Mouse (Mus musculus): ENCODE data around the gene Mrpl12. TPM values are rescaled to one million over a fixed set of nuclear protein-coding genes. Genes with fewer than 3 reads are reported as not detected.

Mrpl12 gene
- polyA plus RNA-seq, 1 experiment, result 218 TPM

DNA sequence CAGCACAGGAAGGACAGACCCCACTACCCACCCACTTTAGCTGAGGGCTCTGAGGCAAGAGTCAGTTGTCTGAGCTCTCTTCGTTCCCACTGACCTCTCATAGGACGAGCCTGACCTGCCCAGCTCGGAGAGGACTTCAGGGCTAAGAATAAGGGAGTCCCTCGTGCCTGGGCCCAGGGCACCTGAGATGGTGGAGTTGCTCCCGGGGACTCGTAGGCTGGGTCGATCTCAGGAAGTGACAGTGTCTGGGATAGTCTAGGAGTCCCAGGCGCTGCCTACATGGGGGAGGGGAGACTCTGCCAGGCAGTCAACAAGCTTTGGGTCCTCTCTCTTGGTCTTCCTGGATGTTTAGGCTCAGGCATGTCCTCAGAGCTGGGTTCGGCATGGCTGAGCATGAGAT, 36.1 kb downstream of the Mrpl12 start:
- no peak overlapping the region for H3ac ChIP-seq (ENCODE audit: control insufficient read depth, insufficient read length)
- peak overlapping the region; percentile 3 for H3K4me3 ChIP-seq
- H3K4me2 ChIP-seq (ENCODE audit: low read depth), result no peak overlapping the region
- no peak for TF ChIP-seq POLR2AphosphoS2 (IDR thresholded peaks at IDR 0.05; ENCODE audit: insufficient read length, low read depth)
- no peak for TF ChIP-seq TCF3 (IDR thresholded peaks at IDR 0.05; ENCODE audit: insufficient read length, low read depth)
- TF ChIP-seq MAX (IDR thresholded peaks at IDR 0.05; ENCODE audit: low read depth), result no peak
- no peak for TF ChIP-seq SRF (IDR thresholded peaks at IDR 0.05; ENCODE audit: control insufficient read depth, insufficient read length, low read depth)
- TF ChIP-seq CEBPB (IDR thresholded peaks at IDR 0.05; ENCODE audit: insufficient read depth, poor library complexity, severe bottlenecking), result no peak
- TF ChIP-seq POLR2A (IDR thresholded peaks at IDR 0.05; ENCODE audit: insufficient read length, low read depth), result no peak
- H3K27me3 ChIP-seq (ENCODE audit: control insufficient read depth, insufficient read depth, insufficient read length), result no peaks in the 10 kb centered on the region
- no peaks in the 10 kb centered on the region for H3K36me3 ChIP-seq (ENCODE audit: control insufficient read depth, insufficient read depth)
- H3K79me2 ChIP-seq (ENCODE audit: control insufficient read depth, insufficient read depth), result no peaks in the 10 kb centered on the region

DNA sequence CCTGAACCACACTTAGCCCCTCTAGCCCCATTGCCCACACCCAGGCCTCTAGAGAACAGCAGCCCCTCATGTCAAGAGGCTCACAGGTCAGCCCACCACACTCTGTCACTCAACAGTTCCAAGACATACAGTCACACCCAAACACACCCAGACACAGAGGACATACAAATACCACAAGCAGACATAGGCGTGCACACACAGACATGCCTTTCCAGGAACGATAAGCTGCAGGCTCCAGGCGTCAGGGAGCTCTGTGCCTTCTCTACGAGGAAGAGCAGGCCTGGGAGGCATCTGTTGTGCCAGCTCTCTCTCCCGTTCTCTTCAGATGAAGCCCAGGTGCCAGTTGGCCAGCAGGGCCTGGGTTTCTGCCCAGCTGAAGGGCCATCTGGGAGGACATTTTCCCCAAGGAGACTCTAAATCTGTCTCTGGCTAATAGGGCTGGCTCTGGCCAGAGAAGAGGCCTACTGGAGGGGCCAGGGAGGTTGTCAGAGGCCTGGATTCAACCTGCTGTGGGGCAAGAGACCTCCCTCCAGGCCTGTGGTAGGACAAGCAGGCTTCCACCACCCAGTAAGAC, 36.6 kb downstream of the Mrpl12 start:
- no peak overlapping the region for H3ac ChIP-seq (ENCODE audit: control insufficient read depth, insufficient read length)
- H3K4me2 ChIP-seq (ENCODE audit: low read depth), result no peak overlapping the region
- no peak overlapping the region for H3K4me3 ChIP-seq
- H3K27me3 ChIP-seq (ENCODE audit: control insufficient read depth, insufficient read depth, insufficient read length), result no peaks in the 10 kb centered on the region
- no peaks in the 10 kb centered on the region for H3K79me2 ChIP-seq (ENCODE audit: control insufficient read depth, insufficient read depth)
- H3K36me3 ChIP-seq (ENCODE audit: control insufficient read depth, insufficient read depth), result no peaks in the 10 kb centered on the region
- TF ChIP-seq MYOG (IDR thresholded peaks at IDR 0.05; ENCODE audit: control insufficient read depth in 1 of 3, insufficient read depth in 1 of 3, insufficient read length in 2 of 3, low read depth in 2 of 3), result peak in 1 of 3 experiments; percentile 48
- TF ChIP-seq MAX (IDR thresholded peaks at IDR 0.05; ENCODE audit: low read depth), result no peak
- TF ChIP-seq MYOD1 (IDR thresholded peaks at IDR 0.05; ENCODE audit: control insufficient read depth in 1 of 3, insufficient read length in 2 of 3, low read depth in 2 of 3), result no peak

DNA sequence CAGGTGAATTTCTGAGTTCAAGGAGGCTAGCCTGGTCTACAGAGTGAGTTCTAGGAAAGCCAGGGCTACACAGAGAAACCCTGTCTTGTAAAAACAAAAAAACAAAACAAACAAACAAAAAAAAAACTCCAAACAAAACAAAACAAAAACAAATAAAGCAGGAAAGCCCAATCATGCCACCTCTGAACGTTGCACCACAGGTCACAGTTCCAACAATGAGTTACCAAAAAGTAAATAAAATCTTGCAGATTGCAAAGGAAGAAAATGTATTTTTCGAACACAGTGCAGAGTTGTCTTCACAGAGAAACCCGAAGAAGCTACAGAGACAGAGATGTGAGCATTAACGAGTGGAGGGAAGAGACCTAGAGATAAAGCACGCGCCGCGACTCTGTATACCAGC, 38.2 kb downstream of the Mrpl12 start:
- Histone ChIP-seq H3K79me2 (ENCODE audit: control insufficient read depth, insufficient read depth) (no peaks in the 10 kb centered on the region), H3K4me2 (ENCODE audit: low read depth) (no peak overlapping the region), H3K4me3 (no peak overlapping the region), H3K36me3 (ENCODE audit: control insufficient read depth, insufficient read depth) (no peaks in the 10 kb centered on the region), H3K27me3 (ENCODE audit: control insufficient read depth, insufficient read depth, insufficient read length) (no peaks in the 10 kb centered on the region), H3ac (ENCODE audit: control insufficient read depth, insufficient read length) (no peak overlapping the region)
- TF ChIP-seq REST (IDR thresholded peaks at IDR 0.05; ENCODE audit: insufficient read depth, insufficient read length), result no peak
- TF ChIP-seq MYOD1 (IDR thresholded peaks at IDR 0.05; ENCODE audit: control insufficient read depth in 1 of 3, insufficient read length in 2 of 3, low read depth in 2 of 3), result no peak
- no peak for TF ChIP-seq POLR2A (IDR thresholded peaks at IDR 0.05; ENCODE audit: insufficient read length, low read depth)
- no peak for TF ChIP-seq USF1 (IDR thresholded peaks at IDR 0.05; ENCODE audit: low read depth)
- TF ChIP-seq MYOG (IDR thresholded peaks at IDR 0.05; ENCODE audit: control insufficient read depth in 1 of 3, insufficient read depth in 1 of 3, insufficient read length in 2 of 3, low read depth in 2 of 3), result no peak
- no peak for TF ChIP-seq SRF (IDR thresholded peaks at IDR 0.05; ENCODE audit: control insufficient read depth, insufficient read length, low read depth)
- TF ChIP-seq POLR2AphosphoS2 (IDR thresholded peaks at IDR 0.05; ENCODE audit: insufficient read length, low read depth), result no peak
- TF ChIP-seq TCF3 (IDR thresholded peaks at IDR 0.05; ENCODE audit: insufficient read length, low read depth), result no peak
- no peak for TF ChIP-seq MAX (IDR thresholded peaks at IDR 0.05; ENCODE audit: low read depth)
- TF ChIP-seq CEBPB (IDR thresholded peaks at IDR 0.05; ENCODE audit: insufficient read depth, poor library complexity, severe bottlenecking), result no peak
- TF ChIP-seq TCF12 (IDR thresholded peaks at IDR 0.05; ENCODE audit: insufficient read depth, poor library complexity, severe bottlenecking), result no peak
- TF ChIP-seq E2F4 (IDR thresholded peaks at IDR 0.05; ENCODE audit: insufficient read depth), result no peak

DNA sequence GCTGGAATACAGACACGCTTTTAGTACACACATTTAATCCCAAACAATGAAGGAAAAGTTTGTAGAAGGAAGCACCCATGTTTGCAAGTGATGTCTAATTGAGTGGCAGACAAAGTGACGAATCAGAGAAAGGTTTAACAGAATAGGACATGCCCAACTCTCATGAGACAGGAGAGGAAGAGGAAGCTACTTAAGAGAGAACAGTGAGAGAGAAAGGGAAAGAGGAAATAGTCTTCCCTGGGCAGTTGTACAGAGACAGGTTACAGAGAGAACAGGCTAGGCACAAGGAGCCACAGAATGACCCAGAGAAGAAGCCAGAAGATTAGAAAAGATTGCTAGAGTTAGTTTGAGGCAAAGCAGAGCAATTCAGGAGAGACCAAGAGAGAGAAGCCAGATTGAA, 41.5 kb downstream of the Mrpl12 start:
- TF ChIP-seq SRF (IDR thresholded peaks at IDR 0.05; ENCODE audit: control insufficient read depth, insufficient read length, low read depth), result no peak
- TF ChIP-seq E2F4 (IDR thresholded peaks at IDR 0.05; ENCODE audit: insufficient read depth), result no peak
- no peak for TF ChIP-seq TCF3 (IDR thresholded peaks at IDR 0.05; ENCODE audit: insufficient read length, low read depth)
- no peak for TF ChIP-seq MAX (IDR thresholded peaks at IDR 0.05; ENCODE audit: low read depth)
- TF ChIP-seq POLR2AphosphoS2 (IDR thresholded peaks at IDR 0.05; ENCODE audit: insufficient read length, low read depth), result no peak
- no peak for TF ChIP-seq MYOD1 (IDR thresholded peaks at IDR 0.05; ENCODE audit: control insufficient read depth in 1 of 3, insufficient read length in 2 of 3, low read depth in 2 of 3)
- no peak for TF ChIP-seq USF1 (IDR thresholded peaks at IDR 0.05; ENCODE audit: low read depth)
- TF ChIP-seq REST (IDR thresholded peaks at IDR 0.05; ENCODE audit: insufficient read depth, insufficient read length), result no peak
- TF ChIP-seq CEBPB (IDR thresholded peaks at IDR 0.05; ENCODE audit: insufficient read depth, poor library complexity, severe bottlenecking), result no peak
- no peak for TF ChIP-seq POLR2A (IDR thresholded peaks at IDR 0.05; ENCODE audit: insufficient read length, low read depth)
- no peak for TF ChIP-seq TCF12 (IDR thresholded peaks at IDR 0.05; ENCODE audit: insufficient read depth, poor library complexity, severe bottlenecking)
- no peak for TF ChIP-seq MYOG (IDR thresholded peaks at IDR 0.05; ENCODE audit: control insufficient read depth in 1 of 3, insufficient read depth in 1 of 3, insufficient read length in 2 of 3, low read depth in 2 of 3)
- Histone ChIP-seq H3K4me2 (ENCODE audit: low read depth) (no peak overlapping the region), H3K79me2 (ENCODE audit: control insufficient read depth, insufficient read depth) (no peaks in the 10 kb centered on the region), H3K36me3 (ENCODE audit: control insufficient read depth, insufficient read depth) (no peaks in the 10 kb centered on the region), H3K4me3 (no peak overlapping the region), H3K27me3 (ENCODE audit: control insufficient read depth, insufficient read depth, insufficient read length) (peaks cover 27% of the 10 kb centered on the region), H3ac (ENCODE audit: control insufficient read depth, insufficient read length) (no peak overlapping the region)

DNA sequence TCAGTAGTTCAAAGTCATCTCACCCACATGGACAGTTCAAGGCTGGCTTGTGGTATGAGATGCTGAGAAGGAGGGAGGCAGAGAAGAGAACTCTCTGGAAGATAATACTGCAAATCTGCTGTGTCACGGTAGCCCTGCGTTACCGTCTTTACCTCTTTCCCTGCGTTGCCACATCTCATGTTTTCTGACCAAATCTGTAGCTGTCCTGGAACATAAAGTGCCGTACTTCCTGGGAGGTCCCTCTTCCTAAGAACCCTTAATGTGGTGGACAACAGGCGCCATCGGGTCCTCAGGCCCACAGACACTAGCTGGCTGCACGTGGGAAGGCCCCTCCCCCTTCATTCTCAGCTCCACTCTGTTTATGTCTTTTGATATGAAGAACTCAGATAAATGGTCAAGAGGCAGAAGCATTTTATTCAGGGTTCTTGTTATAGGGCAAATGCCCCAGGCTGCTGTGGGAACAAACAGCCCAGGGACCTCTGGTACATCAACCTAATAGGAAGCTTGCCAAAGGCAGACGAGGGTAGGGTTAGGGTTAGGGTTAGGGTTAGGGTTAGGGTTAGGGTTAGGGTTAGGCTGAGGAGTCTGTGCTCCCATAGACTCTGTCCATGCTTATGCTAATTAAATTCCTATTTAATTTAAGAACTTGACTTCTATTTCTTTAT, 43.4 kb downstream of the Mrpl12 start:
- no peaks in the 10 kb centered on the region for H3K36me3 ChIP-seq (ENCODE audit: control insufficient read depth, insufficient read depth)
- H3K4me2 ChIP-seq (ENCODE audit: low read depth), result no peak overlapping the region
- H3K79me2 ChIP-seq (ENCODE audit: control insufficient read depth, insufficient read depth), result no peaks in the 10 kb centered on the region
- peaks cover 46% of the 10 kb centered on the region for H3K27me3 ChIP-seq (ENCODE audit: control insufficient read depth, insufficient read depth, insufficient read length)
- no peak overlapping the region for H3ac ChIP-seq (ENCODE audit: control insufficient read depth, insufficient read length)
- no peak overlapping the region for H3K4me3 ChIP-seq
- TF ChIP-seq CEBPB (IDR thresholded peaks at IDR 0.05; ENCODE audit: insufficient read depth, poor library complexity, severe bottlenecking), result no peak
- TF ChIP-seq REST (IDR thresholded peaks at IDR 0.05; ENCODE audit: insufficient read depth, insufficient read length), result no peak
- TF ChIP-seq POLR2A (IDR thresholded peaks at IDR 0.05; ENCODE audit: insufficient read length, low read depth), result no peak
- no peak for TF ChIP-seq TCF3 (IDR thresholded peaks at IDR 0.05; ENCODE audit: insufficient read length, low read depth)
- no peak for TF ChIP-seq E2F4 (IDR thresholded peaks at IDR 0.05; ENCODE audit: insufficient read depth)
- TF ChIP-seq USF1 (IDR thresholded peaks at IDR 0.05; ENCODE audit: low read depth), result no peak
- TF ChIP-seq MAX (IDR thresholded peaks at IDR 0.05; ENCODE audit: low read depth), result no peak
- TF ChIP-seq TCF12 (IDR thresholded peaks at IDR 0.05; ENCODE audit: insufficient read depth, poor library complexity, severe bottlenecking), result no peak
- TF ChIP-seq POLR2AphosphoS2 (IDR thresholded peaks at IDR 0.05; ENCODE audit: insufficient read length, low read depth), result no peak
- TF ChIP-seq MYOG (IDR thresholded peaks at IDR 0.05; ENCODE audit: control insufficient read depth in 1 of 3, insufficient read depth in 1 of 3, insufficient read length in 2 of 3, low read depth in 2 of 3), result no peak
- no peak for TF ChIP-seq MYOD1 (IDR thresholded peaks at IDR 0.05; ENCODE audit: control insufficient read depth in 1 of 3, insufficient read length in 2 of 3, low read depth in 2 of 3)
- no peak for TF ChIP-seq SRF (IDR thresholded peaks at IDR 0.05; ENCODE audit: control insufficient read depth, insufficient read length, low read depth)
